Mouse (Mus musculus) hindbrain, postnatal 0 days (tissue): ENCODE results near the gene Xylt2. TPM values are rescaled to one million over a fixed set of nuclear protein-coding genes. Genes with fewer than 3 reads are reported as not detected.

Experiments
- ATAC-seq: fragments of 200-750 bp; cut with Nextera tagmentation; 2 replicates; pipeline ENCODE4 v1.8.0; 2017; ENCODE audit warnings: mild to moderate bottlenecking, moderate TSS enrichment, moderate library complexity
- DNase-seq: peaks from one replicate; pipeline ENCODE4 v3.0.0-alpha.2; 2015; ENCODE audit warnings: low spot score
- H3K27ac ChIP-seq: fragments of 300-500 bp; sonication (generic); 2 replicates; pipeline ENCODE4 v1.5.1; 2014; ENCODE audit warnings: mild to moderate bottlenecking
- H3K27me3 ChIP-seq: fragments of 300-500 bp; sonication (generic); 2 replicates; pipeline ENCODE4 v1.6.1; 2014; ENCODE audit warnings: low read length, mixed read lengths; ENCODE audit not compliant: insufficient read depth
- H3K36me3 ChIP-seq: fragments of 300-500 bp; sonication (generic); 2 replicates; pipeline ENCODE4 v1.6.1; 2014; ENCODE audit warnings: low read length, mixed read lengths; ENCODE audit not compliant: insufficient read depth
- H3K4me1 ChIP-seq: fragments of 300-500 bp; sonication (generic); 2 replicates; pipeline ENCODE4 v1.6.1; 2014; ENCODE audit warnings: antibody characterized with exemption, low read length, mixed read lengths; ENCODE audit not compliant: insufficient read depth
- H3K4me2 ChIP-seq: fragments of 300-500 bp; sonication (generic); 2 replicates; pipeline ENCODE4 v1.6.1; 2014; ENCODE audit warnings: low read depth, mild to moderate bottlenecking, low read length, moderate library complexity, mixed read lengths
- H3K4me3 ChIP-seq: fragments of 300-500 bp; sonication (generic); 2 replicates; pipeline ENCODE4 v1.5.1; 2014; ENCODE audit warnings: low read length
- H3K9ac ChIP-seq: fragments of 300-500 bp; sonication (generic); replicated peaks from 2 replicates; pipeline ENCODE4 v1.6.1; 2014; ENCODE audit warnings: mild to moderate bottlenecking, low read length, moderate library complexity, mixed read lengths
- H3K9me3 ChIP-seq: fragments of 300-500 bp; sonication (generic); 2 replicates; pipeline ENCODE4 v1.6.1; 2016; ENCODE audit warnings: low read length, mixed read lengths
- CTCF ChIP-seq: IDR thresholded peaks from 2 replicates; pipeline ENCODE4 v1.5.1; 2016; ENCODE audit warnings: antibody characterized with exemption, control low read depth, low read depth
- WGBS: fragments of 180-500 bp; shearing (Covaris S2); extraction: QIAGEN DNeasy Blood & Tissue Kit; methylation state at CpG from one replicate; pipeline ENCODE4 v1.1.7; 2014; 5-methylcytosine and 5-hydroxymethylcytosine counted together
- polyA plus RNA-seq: library from polyadenylated mRNA; unstranded; fragments of >200 nt; fragmentation: Nextera tagmentation; extraction: Ambion mirVana; gene quantifications from 2 replicates; pipeline ENCODE4 v1.2.1, GENCODE M21; 2015
- total RNA-seq: library from RNA; depleted of rRNA; stranded (reverse); fragments of >200 nt; gene quantifications from 2 replicates; pipeline ENCODE4 v1.2.3, GENCODE M21; 2014

Gene Xylt2
- total and polyA plus RNA-seq, 2 experiments from 2014 or later = 13.6 to 53.5 TPM

GRCm38 (mm10) chr11:94713246-94713860 is 36.0 kb upstream of the Xylt2 start:
- DNase-seq (no peak), ATAC-seq (no peak)
- TF ChIP-seq CTCF = no peak
- 43% methylated on average over 11 of the region's 11 CpGs for WGBS
- Histone ChIP-seq H3K4me2 (no peak overlapping the region), H3K27me3 (no peaks in the 10 kb centered on the region), H3K9me3 (no peaks in the 10 kb centered on the region), H3K36me3 (no peaks in the 10 kb centered on the region), H3K4me1 (no peaks in the 10 kb centered on the region), H3K27ac (no peak overlapping the region), H3K4me3 (no peak overlapping the region), H3K9ac (no peak overlapping the region)

GRCm38 (mm10) chr11:94704472-94704871 is 27.2 kb upstream of the Xylt2 start, which contains the start of gene Gm11541:
Gene Gm11541 (minus strand): TSS chr11:94704499.
- no peak within 1 kb of the TSS for H3K4me2 ChIP-seq
- peak within 1 kb of the TSS; percentile 32; the same call in 1 of the 2 replicates for H3K27ac ChIP-seq
- H3K9me3 ChIP-seq = no peaks in the 10 kb centered on the region
- no peaks in the 10 kb centered on the region for H3K36me3 ChIP-seq
- no peak within 1 kb of the TSS for H3K4me3 ChIP-seq
- no peak within 1 kb of the TSS for H3K9ac ChIP-seq
- DNase-seq (peak; percentile 77), ATAC-seq (peak; percentile 70)
- no peaks in the 10 kb centered on the region for H3K27me3 ChIP-seq
- no peak for TF ChIP-seq CTCF
- WGBS = 53% methylated on average over 5 of the region's 5 CpGs
- H3K4me1 ChIP-seq = 0 out of 2 replicates have a peak, but pooled peaks cover 5% of the 10 kb centered on the region

- H3K36me3 ChIP-seq = no peaks in the 10 kb centered on the region
- peak; percentile 56 for ATAC-seq
- H3K4me1 ChIP-seq = 0 out of 2 replicates have a peak, but pooled peaks cover 5% of the 10 kb centered on the region
- H3K4me2 ChIP-seq = no peak overlapping the region
- peak; percentile 67 for DNase-seq
- no peaks in the 10 kb centered on the region for H3K27me3 ChIP-seq
- no peak overlapping the region for H3K4me3 ChIP-seq
- H3K9me3 ChIP-seq = no peaks in the 10 kb centered on the region
- H3K9ac ChIP-seq = no peak overlapping the region
- WGBS = 15% methylated on average over 7 of the region's 7 CpGs
- 0 out of 2 replicates have a peak overlapping the region, but pooled peaks have one; percentile 32 for H3K27ac ChIP-seq
- peak; percentile 47 for TF ChIP-seq CTCF
These were observed 26.7 kb upstream of the Xylt2 start for GRCm38 (mm10) chr11:94704020-94704419.

- DNase-seq (no peak), ATAC-seq (no peak)
- Histone ChIP-seq H3K36me3 (no peaks in the 10 kb centered on the region), H3K9me3 (no peaks in the 10 kb centered on the region), H3K9ac (no peak overlapping the region), H3K4me1 (0 out of 2 replicates have a peak, but pooled peaks cover 5% of the 10 kb centered on the region), H3K4me3 (no peak overlapping the region), H3K27ac (peak overlapping the region; percentile 26; the same call in 1 of the 2 replicates), H3K27me3 (no peaks in the 10 kb centered on the region), H3K4me2 (peak overlapping the region; percentile 33)
- 39% methylated on average over 3 of the region's 3 CpGs for WGBS
- no peak for TF ChIP-seq CTCF
These were observed 24.9 kb upstream of the Xylt2 start for GRCm38 (mm10) chr11:94702216-94702610.

GRCm38 (mm10) chr11:94701401-94702215 is 24.3 kb upstream of the Xylt2 start:
- H3K9me3 ChIP-seq = no peaks in the 10 kb centered on the region
- H3K4me1 ChIP-seq = 0 out of 2 replicates have a peak, but pooled peaks cover 5% of the 10 kb centered on the region
- H3K27me3 ChIP-seq = no peaks in the 10 kb centered on the region
- peak overlapping the region; percentile 26; the same call in 1 of the 2 replicates for H3K27ac ChIP-seq
- DNase-seq (peak; percentile 26), ATAC-seq (no peak)
- H3K36me3 ChIP-seq = no peaks in the 10 kb centered on the region
- no peak overlapping the region for H3K9ac ChIP-seq
- H3K4me2 ChIP-seq = peak overlapping the region; percentile 33
- TF ChIP-seq CTCF = no peak
- 46% methylated on average over 27 of the region's 27 CpGs for WGBS
- H3K4me3 ChIP-seq = peak overlapping the region; percentile 2; the same call in 1 of the 2 replicates

- H3K4me1 ChIP-seq = 0 out of 2 replicates have a peak, but pooled peaks cover 5% of the 10 kb centered on the region
- H3K36me3 ChIP-seq = no peaks in the 10 kb centered on the region
- ATAC-seq = no peak
These were observed 22.1 kb upstream of the Xylt2 start for GRCm38 (mm10) chr11:94699399-94699798.

More at GRCm38 (mm10) chr11:94699399-94699798, 22.1 kb upstream of the Xylt2 start:
- no peak overlapping the region for H3K9ac ChIP-seq
- H3K9me3 ChIP-seq = no peaks in the 10 kb centered on the region
- no peaks in the 10 kb centered on the region for H3K27me3 ChIP-seq
- DNase-seq = no peak
- H3K4me2 ChIP-seq = no peak overlapping the region
- WGBS = 97% methylated on average over 3 of the region's 3 CpGs
- H3K27ac ChIP-seq = no peak overlapping the region
- no peak overlapping the region for H3K4me3 ChIP-seq
- no peak for TF ChIP-seq CTCF
